Mouse (Mus musculus) kidney, adult 9 months (tissue): ENCODE measurements at regions not wholly inside any gene's neighbourhood (a gene's known extent, or its start where the extent isn't known, plus 50 kb on each side); places are given as distances from the start of the nearest gene placed in this dataset.

Experiments used
- DNase-seq: peaks from one replicate; pipeline ENCODE4 v3.0.0; 2022

- DNase-seq = no peak
These were observed 185.7 kb upstream of the Tmem72 start for GRCm38 (mm10) chr6:116902371-116902770.

GRCm38 (mm10) chr6:116906426-116907172 lies 189.9 kb upstream of the Tmem72 start:
- no peak for DNase-seq

GRCm38 (mm10) chr6:116910607-116911006 lies 193.9 kb upstream of the Tmem72 start:
- DNase-seq = peak; percentile 17

- no peak for DNase-seq
These were observed 195.4 kb upstream of the Tmem72 start for GRCm38 (mm10) chr6:116912161-116912560.

- no peak for DNase-seq
These were observed 197.4 kb upstream of the Tmem72 start for GRCm38 (mm10) chr6:116914073-116914472.

- no peak for DNase-seq
These were observed 218.3 kb upstream of the Tmem72 start for GRCm38 (mm10) chr6:116935024-116935423.

- no peak for DNase-seq
These were observed 224.9 kb upstream of the Tmem72 start for GRCm38 (mm10) chr6:116941576-116941975.

- no peak for DNase-seq
These were observed 225.6 kb upstream of the Cxcl12 start for GRCm38 (mm10) chr6:116942696-116943095.

GRCm38 (mm10) chr6:116946083-116946732 lies 222.1 kb upstream of the Cxcl12 start:
- DNase-seq = no peak

GRCm38 (mm10) chr6:116959611-116960010 lies 208.7 kb upstream of the Cxcl12 start:
- DNase-seq = no peak

- DNase-seq = no peak
These were observed 207.7 kb upstream of the Cxcl12 start for GRCm38 (mm10) chr6:116960641-116961040.

- no peak for DNase-seq
These were observed 201.9 kb upstream of the Cxcl12 start for GRCm38 (mm10) chr6:116966436-116966835.

- no peak for DNase-seq
These were observed 198.9 kb upstream of the Cxcl12 start for GRCm38 (mm10) chr6:116969381-116969910.

- DNase-seq = no peak
These were observed 193.5 kb upstream of the Cxcl12 start for GRCm38 (mm10) chr6:116974841-116975240.

GRCm38 (mm10) chr6:116980349-116980995 lies 187.9 kb upstream of the Cxcl12 start:
- DNase-seq = no peak

GRCm38 (mm10) chr6:116985147-116985737 lies 183.1 kb upstream of the Cxcl12 start:
- DNase-seq = no peak

GRCm38 (mm10) chr6:116986266-116987000 lies 181.9 kb upstream of the Cxcl12 start:
- no peak for DNase-seq

GRCm38 (mm10) chr6:116987243-116987642 lies 181.1 kb upstream of the Cxcl12 start:
- no peak for DNase-seq

GRCm38 (mm10) chr6:116998948-116999682 lies 169.2 kb upstream of the Cxcl12 start:
- DNase-seq = no peak

GRCm38 (mm10) chr6:116999940-117000339 lies 168.4 kb upstream of the Cxcl12 start:
- DNase-seq = no peak

GRCm38 (mm10) chr6:117000951-117001725 lies 167.2 kb upstream of the Cxcl12 start:
- no peak for DNase-seq
